Mouse (Mus musculus): ENCODE data around the gene Trim8.

DNA sequence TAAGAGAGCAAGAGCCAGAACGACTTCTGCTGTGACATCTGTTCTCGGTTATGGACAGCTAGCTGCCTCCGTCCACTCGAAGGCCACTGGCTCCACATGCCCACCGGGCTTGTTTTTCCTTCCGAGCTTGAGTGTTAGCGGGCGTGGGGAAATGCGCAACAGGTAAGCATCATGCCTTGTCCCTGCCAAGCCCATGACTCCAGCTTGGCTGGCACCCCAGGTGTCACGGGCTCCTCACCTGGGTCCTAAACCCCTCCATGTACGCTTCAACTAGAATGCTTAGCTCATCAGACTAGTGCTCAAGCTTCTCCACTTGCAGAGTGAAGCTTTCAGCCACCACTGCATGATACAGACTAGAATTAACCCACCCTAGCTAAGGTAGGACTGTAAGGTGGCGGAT lies 57.1 kb downstream of the Trim8 start:
- TF ChIP-seq CHD2 (IDR thresholded peaks at IDR 0.05; ENCODE audit: low read length), result no peak
- no peak for TF ChIP-seq CTCF (conservative IDR thresholded peaks at IDR 0.05 in 1 of 2, IDR thresholded peaks at IDR 0.05 in 1 of 2; ENCODE audit: low read depth in 2 of 2, low read length in 2 of 2)
- TF ChIP-seq USF2 (conservative IDR thresholded peaks at IDR 0.05; ENCODE audit: low read depth, low read length), result no peak
- TF ChIP-seq EP300 (IDR thresholded peaks at IDR 0.05; ENCODE audit: low read length), result no peak
- TF ChIP-seq PAX5 (IDR thresholded peaks at IDR 0.05; ENCODE audit: low read length), result no peak
- TF ChIP-seq POLR2A (IDR thresholded peaks at IDR 0.05; ENCODE audit: low read depth, low read length), result no peak
- TF ChIP-seq E2F4 (IDR thresholded peaks at IDR 0.05; ENCODE audit: insufficient replicate concordance, low read depth, low read length), result no peak
- no peak for TF ChIP-seq ZC3H11A (IDR thresholded peaks at IDR 0.05; ENCODE audit: low read depth, low read length)
- no peak for TF ChIP-seq ELF1 (IDR thresholded peaks at IDR 0.05; ENCODE audit: low read depth, low read length)
- TF ChIP-seq MYC (IDR thresholded peaks at IDR 0.05; ENCODE audit: low read depth, low read length), result no peak
- no peak for TF ChIP-seq TCF12 (IDR thresholded peaks at IDR 0.05; ENCODE audit: low read depth, low read length)
- TF ChIP-seq KAT2A (IDR thresholded peaks at IDR 0.05; ENCODE audit: insufficient replicate concordance, low read length), result no peak
